Mouse (Mus musculus) liver, adult 2 months (tissue): ENCODE results near the gene Arhgap22. TPM values are rescaled to one million over a fixed set of nuclear protein-coding genes. Genes with fewer than 3 reads are reported as not detected.

ENCODE experiments used
- DNase-seq: peaks from one replicate; pipeline ENCODE4 v3.0.0-alpha.2; 2011; ENCODE audit warnings: low read depth, low spot score; ENCODE audit errors: extremely low read depth
- H3K27ac ChIP-seq: fragments of 200-500 bp; replicated peaks from 2 replicates; pipeline ENCODE4 v1.5.1; 2012; ENCODE audit warnings: low read depth, mild to moderate bottlenecking, control low read depth, inconsistent platforms, low read length; ENCODE audit not compliant: insufficient read depth
- H3K27me3 ChIP-seq: fragments of 200-500 bp; 2 replicates; pipeline ENCODE4 v1.6.1; 2012; ENCODE audit warnings: mild to moderate bottlenecking, moderate library complexity, low read length, inconsistent platforms; ENCODE audit not compliant: control insufficient read depth, insufficient read depth
- H3K36me3 ChIP-seq: fragments of 200-500 bp; 2 replicates; pipeline ENCODE4 v1.6.1; 2012; ENCODE audit warnings: low read length, inconsistent platforms; ENCODE audit not compliant: control insufficient read depth, insufficient read depth
- H3K4me1 ChIP-seq: fragments of 200-500 bp; 2 replicates; pipeline ENCODE4 v1.6.1; 2011; ENCODE audit warnings: low read length; ENCODE audit not compliant: control insufficient read depth, insufficient read depth
- H3K4me3 ChIP-seq: fragments of 200-500 bp; 2 replicates; pipeline ENCODE4 v1.5.1; 2011; ENCODE audit warnings: low read depth, mild to moderate bottlenecking, control low read depth, low read length, moderate library complexity; ENCODE audit not compliant: insufficient read depth
- H3K79me2 ChIP-seq: fragments of 200-500 bp; 2 replicates; pipeline ENCODE4 v1.6.1; 2012; ENCODE audit warnings: inconsistent platforms, mild to moderate bottlenecking, low read length, moderate library complexity; ENCODE audit not compliant: control insufficient read depth, insufficient read depth
- H3K9ac ChIP-seq: fragments of 200-500 bp; 2 replicates; pipeline ENCODE4 v1.6.1; 2012; ENCODE audit warnings: low read depth, mild to moderate bottlenecking, control low read depth, inconsistent platforms, low read length
- CTCF ChIP-seq: fragments of 200-500 bp; IDR thresholded peaks from 2 replicates; pipeline ENCODE4 v1.5.1; 2011; ENCODE audit warnings: low read depth, low read length, control low read depth
- POLR2A ChIP-seq: fragments of 200-500 bp; IDR thresholded peaks from 2 replicates; pipeline ENCODE4 v1.6.1; 2011; ENCODE audit warnings: low read length, control low read depth; ENCODE audit not compliant: insufficient read depth; ENCODE audit errors: extremely low read depth
- whole genome bisulfite sequencing: fragments of 180-500 bp; shearing (Covaris S2); methylation state at CpG from one replicate; pipeline ENCODE4 v1.1.7; 2018; 5-methylcytosine and 5-hydroxymethylcytosine counted together
- polyA plus RNA-seq: library from polyadenylated mRNA; depleted of rRNA; stranded (reverse); fragments of >200 nt; gene quantifications from 2 replicates; pipeline ENCODE4 v1.2.3, GENCODE M21; 2012
- total RNA-seq: library from RNA; depleted of rRNA; stranded (reverse); fragments of >200 nt; gene quantifications from 2 replicates; pipeline ENCODE4 v1.2.3, GENCODE M21; 2014

Gene Arhgap22
- total and polyA plus RNA-seq, 2 experiments, result 0.09 to 0.57 TPM

- Histone ChIP-seq H3K4me3 (no peak overlapping the region), H3K4me1 (peaks cover 3% of the 10 kb centered on the region), H3K79me2 (no peaks in the 10 kb centered on the region), H3K27me3 (no peaks in the 10 kb centered on the region), H3K27ac (no peak overlapping the region), H3K9ac (no peak overlapping the region), H3K36me3 (no peaks in the 10 kb centered on the region)
- WGBS, result 14% methylated on average over 3 of the region's 3 CpGs
- peak; percentile 35 for DNase-seq
- peak; percentile 83 for TF ChIP-seq CTCF
- no peak for TF ChIP-seq POLR2A
These were observed 157.4 kb downstream of the Arhgap22 start for GRCm38 (mm10) chr14:33371248-33371647.

DNA sequence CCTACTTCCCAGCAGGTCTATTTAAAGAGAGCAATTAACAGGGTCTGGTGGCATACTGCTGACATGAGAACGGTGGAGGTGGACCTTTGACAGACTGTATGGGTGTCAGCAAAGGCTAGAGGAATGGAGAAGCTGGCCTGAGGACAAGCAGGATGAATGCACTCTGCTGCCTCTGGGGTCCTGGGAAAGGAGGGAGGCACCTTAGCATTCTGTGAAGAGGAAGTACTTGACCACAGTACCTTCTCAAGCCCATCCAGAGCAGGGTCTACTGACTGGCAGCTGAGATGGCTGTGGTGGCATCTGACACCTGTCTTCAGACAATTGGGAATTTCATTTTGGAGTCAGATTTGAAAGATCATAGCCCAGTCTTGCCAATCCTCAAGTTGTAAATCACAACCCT, 159.4 kb downstream of the Arhgap22 start:
- Histone ChIP-seq H3K36me3 (no peaks in the 10 kb centered on the region), H3K27ac (no peak overlapping the region), H3K4me3 (no peak overlapping the region), H3K27me3 (no peaks in the 10 kb centered on the region), H3K79me2 (no peaks in the 10 kb centered on the region), H3K9ac (no peak overlapping the region), H3K4me1 (peaks cover 3% of the 10 kb centered on the region)
- 25% methylated on average over 1 of the region's 1 CpGs for whole genome bisulfite sequencing
- TF ChIP-seq CTCF (no peak), POLR2A (no peak)
- DNase-seq, result no peak

- H3K79me2 ChIP-seq, result no peaks in the 10 kb centered on the region
- H3K4me1 ChIP-seq, result peaks cover 3% of the 10 kb centered on the region
- WGBS, result 25% methylated on average over 1 of the region's 1 CpGs
- H3K4me3 ChIP-seq, result no peak overlapping the region
- H3K27me3 ChIP-seq, result no peaks in the 10 kb centered on the region
- no peak for TF ChIP-seq CTCF
- TF ChIP-seq POLR2A, result no peak
- H3K36me3 ChIP-seq, result no peaks in the 10 kb centered on the region
- no peak overlapping the region for H3K9ac ChIP-seq
- DNase-seq, result peak; percentile 79
- H3K27ac ChIP-seq, result peak overlapping the region; percentile 36; the same call in 1 of the 2 replicates
These were observed 160.3 kb downstream of the Arhgap22 start for GRCm38 (mm10) chr14:33374089-33374488.

- Histone ChIP-seq H3K36me3 (peaks cover under 1% of the 10 kb centered on the region; the same call in 1 of the 2 replicates), H3K4me1 (peaks cover 3% of the 10 kb centered on the region), H3K4me3 (no peak overlapping the region), H3K79me2 (no peaks in the 10 kb centered on the region), H3K9ac (no peak overlapping the region), H3K27me3 (no peaks in the 10 kb centered on the region), H3K27ac (peak overlapping the region; percentile 32; the same call in 1 of the 2 replicates)
- peak; percentile 79 for DNase-seq
- 23% methylated on average over 3 of the region's 3 CpGs for WGBS
- TF ChIP-seq POLR2A (no peak), CTCF (no peak)
These were observed 163.4 kb downstream of the Arhgap22 start for GRCm38 (mm10) chr14:33377211-33377610.

DNA sequence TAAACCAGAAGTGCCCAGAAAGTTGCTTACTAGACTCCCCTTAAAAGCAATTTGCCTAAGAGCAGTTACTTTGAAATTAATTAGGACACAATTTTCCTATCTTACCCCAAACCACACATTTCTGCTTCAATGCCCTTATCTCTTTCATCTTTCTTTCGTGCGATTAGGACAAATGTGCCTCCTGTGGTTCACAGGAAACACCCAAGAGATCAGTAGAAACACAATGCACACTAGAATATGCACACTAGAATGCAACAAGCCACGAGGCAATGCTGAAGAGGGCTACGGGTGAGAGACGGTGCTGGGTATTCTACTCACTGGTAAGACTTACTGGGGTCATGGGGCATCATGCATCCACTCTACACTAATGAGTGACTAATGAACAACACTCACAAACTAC, 164.9 kb downstream of the Arhgap22 start:
- no peaks in the 10 kb centered on the region for H3K27me3 ChIP-seq
- TF ChIP-seq POLR2A (no peak), CTCF (no peak)

GRCm38 (mm10) chr14:33380830-33381457, 167.1 kb downstream of the Arhgap22 start:
- H3K27me3 ChIP-seq, result no peaks in the 10 kb centered on the region
- no peak overlapping the region for H3K9ac ChIP-seq
- DNase-seq, result no peak
- H3K36me3 ChIP-seq, result peaks cover 10% of the 10 kb centered on the region
- no peak for TF ChIP-seq POLR2A
- TF ChIP-seq CTCF, result no peak
- no peak overlapping the region for H3K4me3 ChIP-seq
- H3K79me2 ChIP-seq, result no peaks in the 10 kb centered on the region
- no peaks in the 10 kb centered on the region for H3K4me1 ChIP-seq
- 66% methylated on average over 6 of the region's 6 CpGs for WGBS
- H3K27ac ChIP-seq, result no peak overlapping the region

More for the DNA sequence above, 164.9 kb downstream of the Arhgap22 start:
- Histone ChIP-seq H3K4me1 (peaks cover 3% of the 10 kb centered on the region), H3K27ac (no peak overlapping the region), H3K36me3 (peaks cover 7% of the 10 kb centered on the region), H3K9ac (no peak overlapping the region), H3K4me3 (no peak overlapping the region), H3K79me2 (no peaks in the 10 kb centered on the region)
- WGBS, result 90% methylated on average over 5 of the region's 5 CpGs
- no peak for DNase-seq
